Mouse (Mus musculus): ENCODE measurements around the gene Ptpru.

- TF ChIP-seq CTCF (IDR thresholded peaks at IDR 0.05; ENCODE audit: low read depth, low read length) (peak; percentile 70), POLR2A (IDR thresholded peaks at IDR 0.05; ENCODE audit: borderline replicate concordance, low read depth, low read length) (no peak)
Measured at GRCm38 (mm10) chr4:131837872-131838524, at the start of gene Ptpru.

Measured in bone marrow macrophage, adult 2 months (primary cell).